Mouse (Mus musculus) 3134 (cell line): ENCODE data around the gene Upb1.

Source experiments
- DNase-seq: peaks from one replicate; pipeline ENCODE4 v3.0.0-alpha.2; 2011; ENCODE audit warnings: low spot score; ENCODE audit not compliant: insufficient read length; ENCODE audit errors: extremely low read depth

Gene Upb1

GRCm38 (mm10) chr10:75490731-75491130 lies 89.8 kb downstream of the Upb1 start:
- no peak for DNase-seq
